Mouse (Mus musculus): Measurements from ENCODE around the gene Bicral.

DNA sequence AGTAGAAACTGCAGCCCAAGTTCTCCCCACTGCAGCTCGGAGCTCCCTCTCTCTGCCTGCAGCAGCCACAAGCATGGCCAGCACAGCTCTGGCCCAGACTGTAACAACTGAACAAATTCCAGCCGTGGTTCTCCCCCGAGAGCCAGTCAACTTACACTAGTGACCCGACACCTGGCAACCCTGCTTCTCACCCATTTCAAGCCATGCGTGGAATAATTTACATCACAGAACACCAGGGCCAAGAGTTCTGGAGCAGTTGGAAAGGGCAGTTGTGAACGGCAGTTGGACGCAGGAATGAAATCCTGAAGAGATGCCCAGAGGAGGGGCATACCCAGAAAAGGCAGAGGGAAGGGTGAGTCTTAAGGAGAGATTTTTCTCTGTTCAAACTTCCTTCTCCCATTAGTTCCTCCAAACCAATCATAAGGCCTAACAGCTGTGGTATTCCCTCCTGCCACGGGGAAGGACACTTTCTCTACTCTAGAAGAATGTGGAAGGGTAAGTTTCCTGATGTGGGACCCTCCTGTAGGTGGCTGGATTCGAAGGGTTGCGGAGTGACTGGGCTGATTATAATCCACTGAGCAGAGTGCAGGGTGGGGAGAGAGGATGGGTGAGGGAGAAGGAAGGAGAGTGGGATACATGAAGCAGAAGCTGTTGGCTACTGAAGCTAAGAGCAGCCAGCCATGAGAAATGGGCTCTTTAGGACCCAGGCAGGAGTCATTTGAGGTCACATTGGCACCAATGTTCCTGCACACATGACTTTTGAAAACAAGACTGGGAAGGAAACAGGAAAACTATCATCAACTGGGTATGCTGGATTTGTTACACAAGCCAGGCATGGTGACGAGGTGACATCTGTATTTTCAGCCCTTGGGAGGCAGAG lies 25.9 kb downstream of the Bicral start:
- TF ChIP-seq ZNF384 (IDR thresholded peaks at IDR 0.05; ENCODE audit: low read depth, low read length) (no peak), JUN (IDR thresholded peaks at IDR 0.05; ENCODE audit: insufficient read depth, low read depth, low read length) (no peak), ZKSCAN1 (IDR thresholded peaks at IDR 0.05; ENCODE audit: borderline replicate concordance, low read depth, low read length) (no peak), MAX (IDR thresholded peaks at IDR 0.05; ENCODE audit: low read length) (no peak), CHD2 (IDR thresholded peaks at IDR 0.05; ENCODE audit: low read length) (no peak), EP300 (IDR thresholded peaks at IDR 0.05; ENCODE audit: low read length) (no peak), TCF12 (IDR thresholded peaks at IDR 0.05; ENCODE audit: low read depth, low read length) (no peak), CTCF (conservative IDR thresholded peaks at IDR 0.05 in 1 of 2, IDR thresholded peaks at IDR 0.05 in 1 of 2; ENCODE audit: low read depth in 2 of 2, low read length in 2 of 2) (no peak), POLR2AphosphoS2 (IDR thresholded peaks at IDR 0.05; ENCODE audit: low read depth, low read length) (no peak), GABPA (IDR thresholded peaks at IDR 0.05; ENCODE audit: insufficient replicate concordance, low read depth, low read length) (no peak)
